Mouse (Mus musculus) small intestine, adult 2 months (tissue): ENCODE measurements around the gene Extl1. TPM values are rescaled to one million over a fixed set of nuclear protein-coding genes. Genes with fewer than 3 reads are reported as not detected.
A peak's percentile ranks its signal among the peaks of the same experiment; 100 is the strongest.
"Not testable (repeated sequence)": the region's sequence is repeated elsewhere in the genome, so short reads cannot be mapped to it uniquely, and the experiment has no call there.

Source experiments
- H3K27ac ChIP-seq: fragments of 200-500 bp; 2 replicates; pipeline ENCODE4 v1.5.1; 2012; ENCODE audit warnings: low read depth, low read length, control low read depth, inconsistent platforms; ENCODE audit not compliant: insufficient read depth
- H3K27me3 ChIP-seq: fragments of 200-500 bp; 2 replicates; pipeline ENCODE4 v1.6.1; 2012; ENCODE audit warnings: mild to moderate bottlenecking, moderate library complexity, low read length, inconsistent platforms; ENCODE audit not compliant: control insufficient read depth, insufficient read depth
- H3K36me3 ChIP-seq: fragments of 200-500 bp; 2 replicates; pipeline ENCODE4 v1.6.1; 2012; ENCODE audit warnings: mild to moderate bottlenecking, low read length, control low read depth, inconsistent platforms; ENCODE audit not compliant: control insufficient read depth, insufficient read depth
- H3K4me1 ChIP-seq: fragments of 200-500 bp; 2 replicates; pipeline ENCODE4 v1.6.1; 2012; ENCODE audit warnings: low read length, inconsistent platforms, mixed read lengths; ENCODE audit not compliant: control insufficient read depth, insufficient read depth, insufficient read length
- H3K4me3 ChIP-seq: fragments of 200-500 bp; 2 replicates; pipeline ENCODE4 v1.5.1; 2012; ENCODE audit warnings: low read depth, mild to moderate bottlenecking, control low read depth, inconsistent platforms, low read length, moderate library complexity
- CTCF ChIP-seq: fragments of 200-500 bp; IDR thresholded peaks from 2 replicates; pipeline ENCODE4 v1.5.1; 2012; ENCODE audit warnings: low read depth, mild to moderate bottlenecking, control low read depth, inconsistent platforms, low read length, moderate library complexity, mixed read lengths; ENCODE audit not compliant: insufficient replicate concordance, insufficient read length; ENCODE audit errors: extremely low read depth
- POLR2A ChIP-seq: fragments of 200-500 bp; IDR thresholded peaks from 2 replicates; pipeline ENCODE4 v1.6.1; 2012; ENCODE audit warnings: low read depth, mild to moderate bottlenecking, control low read depth, inconsistent platforms, low read length, moderate library complexity
- WGBS: fragments of 180-500 bp; shearing (Covaris S2); methylation state at CpG from one replicate; pipeline ENCODE4 v1.1.7; 2018; 5-methylcytosine and 5-hydroxymethylcytosine counted together
- polyA plus RNA-seq: library from polyadenylated mRNA; depleted of rRNA; stranded (reverse); fragments of >200 nt; gene quantifications from 2 replicates; pipeline ENCODE4 v1.2.3, GENCODE M21; 2012

Gene Extl1
- polyA plus RNA-seq, 1 experiment: 1.5 TPM

DNA sequence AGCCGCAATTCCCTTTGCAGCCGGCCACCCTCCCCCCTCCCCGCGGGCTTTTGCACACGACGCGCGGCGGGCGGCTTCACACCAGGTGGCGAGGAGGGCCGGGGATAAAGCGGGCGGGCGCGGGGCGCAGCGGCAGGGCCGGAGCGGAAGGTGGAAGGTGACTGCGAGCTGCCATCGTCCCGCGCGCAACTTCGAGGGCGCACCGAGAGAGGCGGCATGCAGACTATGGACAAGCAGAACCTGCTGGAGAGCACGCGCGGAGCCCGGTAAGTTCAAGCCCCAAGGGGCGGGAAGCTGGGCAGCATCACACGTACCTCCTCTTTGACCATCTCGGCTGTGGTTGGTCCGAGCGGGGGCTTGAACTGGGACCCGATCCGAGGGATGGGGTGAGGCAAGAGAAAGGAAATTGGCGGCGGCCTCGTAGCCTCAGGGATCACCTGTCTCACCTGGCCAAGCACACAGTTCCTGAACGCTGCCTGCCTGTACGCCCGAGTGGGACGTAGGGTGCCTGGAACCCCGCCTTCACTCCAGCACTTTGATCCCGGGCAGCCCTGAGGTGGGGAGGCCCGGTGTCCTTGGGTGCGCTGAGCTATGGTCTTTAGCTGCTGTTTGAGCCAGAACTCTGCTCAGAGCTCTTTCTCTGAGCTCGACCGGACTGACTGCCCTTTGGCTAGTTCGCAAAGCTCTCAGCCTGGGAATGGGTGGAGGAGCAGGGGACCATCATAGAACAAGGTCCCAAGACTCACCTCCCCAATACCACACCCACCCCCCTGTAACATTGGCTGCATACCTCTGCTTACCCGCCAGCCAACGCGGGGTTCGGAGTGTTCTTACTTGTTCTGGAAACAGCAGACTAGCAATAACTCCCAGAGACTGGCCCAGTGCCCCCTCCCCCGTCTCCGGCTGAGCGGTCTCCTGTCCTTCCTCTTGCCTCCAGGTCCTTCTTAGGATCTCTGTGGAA is 40.3 kb downstream of the Extl1 start, which contains the start of gene Slc30a2:
Slc30a2 (plus strand) TSS at position 111 of the 961 bp plus-strand sequence.
- Histone ChIP-seq H3K4me3 (peak within 1 kb of the TSS; percentile 69), H3K27me3 (peaks cover 2% of the 10 kb centered on the region; the same call in 1 of the 2 replicates), H3K27ac (peak within 1 kb of the TSS; percentile 92), H3K4me1 (peaks cover 18% of the 10 kb centered on the region), H3K36me3 (peaks cover 6% of the 10 kb centered on the region)
- no peak; the same call in 1 of the 2 replicates for TF ChIP-seq POLR2A
- no peak for TF ChIP-seq CTCF
- WGBS: 2% methylated on average over 61 of the region's 61 CpGs

DNA sequence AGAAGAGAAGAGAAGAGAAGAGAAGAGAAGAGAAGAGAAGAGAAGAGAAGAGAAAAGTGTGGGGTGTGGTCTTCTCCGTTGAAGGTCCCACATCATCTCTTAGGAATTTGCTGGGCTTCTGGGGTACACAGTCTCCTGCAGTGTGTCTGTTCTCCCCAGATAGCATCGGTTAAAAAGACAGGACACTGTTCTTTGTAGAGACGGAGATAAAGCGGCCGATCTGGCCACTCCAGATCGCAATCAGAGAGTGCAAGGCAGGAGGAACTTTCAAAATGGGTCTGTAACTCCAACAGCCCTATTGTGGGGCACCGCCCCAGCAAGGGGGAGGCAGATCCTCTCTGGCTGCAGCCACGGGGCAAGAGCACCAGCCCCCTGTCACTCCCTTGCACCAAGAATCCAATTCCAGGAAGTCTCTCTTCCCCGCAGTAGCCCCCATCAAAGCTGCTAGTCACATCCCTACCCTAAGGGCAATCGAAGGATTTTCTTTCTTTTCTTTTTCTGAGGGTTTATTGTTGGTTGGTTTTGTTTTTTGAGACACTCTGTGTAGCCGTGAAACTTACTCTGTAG is 41.4 kb downstream of the Extl1 start:
- Histone ChIP-seq H3K4me3 (peak overlapping the region; percentile 69), H3K36me3 (peaks cover 6% of the 10 kb centered on the region), H3K27ac (0 out of 2 replicates have a peak overlapping the region, but pooled peaks have one; percentile 92), H3K27me3 (peaks cover 2% of the 10 kb centered on the region; the same call in 1 of the 2 replicates), H3K4me1 (peaks cover 10% of the 10 kb centered on the region)
- 30% methylated on average over 11 of the region's 11 CpGs for WGBS
- no peak for TF ChIP-seq CTCF
- no peak for TF ChIP-seq POLR2A

DNA sequence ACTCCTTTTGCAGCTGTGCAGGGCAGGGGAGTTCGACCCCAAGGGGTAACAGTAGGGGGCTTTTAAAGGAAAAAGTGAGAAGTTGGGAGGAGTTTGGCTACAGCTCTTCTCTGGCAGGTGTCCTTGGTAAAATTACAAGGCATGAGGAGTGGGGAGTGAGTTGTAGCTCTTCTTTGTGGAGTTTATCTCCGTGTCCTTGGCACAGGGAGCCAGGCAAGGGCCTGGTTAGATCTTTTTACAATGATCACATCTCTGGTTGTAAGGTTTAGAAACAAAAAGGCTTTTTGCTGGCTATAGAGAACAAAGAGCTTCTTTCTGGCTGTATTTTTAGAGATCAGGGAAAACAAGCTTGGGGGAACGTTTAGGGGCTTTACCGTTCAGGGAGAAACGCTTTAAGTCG is 42.4 kb downstream of the Extl1 start:
- not testable (repeated sequence) for H3K4me3 ChIP-seq, H3K4me1 ChIP-seq, H3K36me3 ChIP-seq, H3K27ac ChIP-seq, H3K27me3 ChIP-seq
- 86% methylated on average over 6 of the region's 6 CpGs for WGBS

DNA sequence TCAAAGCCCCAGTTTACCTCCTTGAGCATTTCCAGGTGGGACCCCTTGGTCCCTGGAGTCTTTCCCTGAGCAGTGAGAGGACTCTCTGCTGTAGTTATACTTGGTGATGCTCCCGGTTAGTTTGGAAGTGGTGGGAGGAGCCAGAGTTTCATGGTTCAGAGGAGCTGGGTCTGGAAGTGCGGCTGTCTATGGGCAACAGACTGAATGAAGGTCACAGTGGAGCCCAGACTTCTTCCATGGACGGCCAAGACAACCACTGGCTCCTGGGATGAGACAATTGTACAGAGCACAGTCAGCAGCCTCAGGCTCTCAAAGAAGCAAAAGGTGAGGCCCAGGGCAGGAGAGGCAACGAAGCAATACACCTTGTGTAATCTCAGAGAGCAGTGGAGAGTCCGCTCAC is 53.4 kb downstream of the Extl1 start:
- Histone ChIP-seq H3K27ac (no peak overlapping the region), H3K27me3 (no peaks in the 10 kb centered on the region), H3K36me3 (0 out of 2 replicates have a peak, but pooled peaks cover 1% of the 10 kb centered on the region), H3K4me1 (peaks cover 19% of the 10 kb centered on the region; the same call in 1 of the 2 replicates), H3K4me3 (no peak overlapping the region)
- TF ChIP-seq CTCF: no peak
- no peak for TF ChIP-seq POLR2A
- WGBS: 80% methylated on average over 5 of the region's 5 CpGs

GRCm38 (mm10) chr4:134328832-134329231 is 54.8 kb downstream of the Extl1 start:
- TF ChIP-seq POLR2A (no peak), CTCF (no peak)
- Histone ChIP-seq H3K4me1 (peaks cover 19% of the 10 kb centered on the region; the same call in 1 of the 2 replicates), H3K27me3 (no peaks in the 10 kb centered on the region), H3K4me3 (no peak overlapping the region), H3K27ac (0 out of 2 replicates have a peak overlapping the region, but pooled peaks have one; percentile 96), H3K36me3 (no peaks in the 10 kb centered on the region)
- WGBS: 79% methylated on average over 8 of the region's 8 CpGs

DNA sequence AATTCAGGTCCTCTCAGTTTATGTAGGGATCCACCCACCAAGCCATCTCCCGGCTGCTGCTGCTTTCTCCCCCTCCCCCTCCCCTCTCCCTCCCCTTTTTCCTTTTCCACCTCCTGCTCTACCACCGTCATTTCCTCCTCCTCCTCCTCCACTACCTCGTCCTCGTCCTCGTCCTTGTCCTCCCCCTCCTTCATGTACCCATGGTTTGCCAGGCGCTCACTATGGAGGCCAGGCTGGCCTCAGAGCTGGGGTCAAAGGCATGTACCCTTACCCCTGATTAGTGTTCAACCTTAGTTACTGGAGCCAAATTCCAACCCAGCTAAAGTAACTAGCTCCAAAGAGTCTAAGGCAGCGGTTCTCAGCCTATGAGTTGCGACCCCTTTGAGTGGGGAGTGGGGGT is 55.5 kb downstream of the Extl1 start:
- H3K27ac ChIP-seq: peak overlapping the region; percentile 96
- WGBS: 63% methylated on average over 8 of the region's 8 CpGs
- no peaks in the 10 kb centered on the region for H3K36me3 ChIP-seq
- TF ChIP-seq CTCF (no peak), POLR2A (no peak)
- H3K4me3 ChIP-seq: peak overlapping the region; percentile 20; the same call in 1 of the 2 replicates
- peaks cover 19% of the 10 kb centered on the region; the same call in 1 of the 2 replicates for H3K4me1 ChIP-seq
- H3K27me3 ChIP-seq: no peaks in the 10 kb centered on the region

- Histone ChIP-seq H3K4me3 (peak overlapping the region; percentile 20; the same call in 1 of the 2 replicates), H3K4me1 (peaks cover 19% of the 10 kb centered on the region; the same call in 1 of the 2 replicates), H3K27ac (peak overlapping the region; percentile 96), H3K27me3 (no peaks in the 10 kb centered on the region), H3K36me3 (no peaks in the 10 kb centered on the region)
- TF ChIP-seq POLR2A (no peak), CTCF (no peak)
- WGBS: 30% methylated on average over 5 of the region's 5 CpGs
Observed at GRCm38 (mm10) chr4:134326859-134327530, 56.7 kb downstream of the Extl1 start.
